Mouse (Mus musculus) kidney, embryonic 14.5 days (tissue): ENCODE results near the gene Wdr46. TPM values are rescaled to one million over a fixed set of nuclear protein-coding genes. Genes with fewer than 3 reads are reported as not detected.
"Not testable (repeated sequence)": the region's sequence is repeated elsewhere in the genome, so short reads cannot be mapped to it uniquely, and the experiment has no call there.

Source experiments
- ATAC-seq: fragments of 200-750 bp; cut with Nextera tagmentation; 2 replicates; pipeline ENCODE4 v1.8.0; 2017; ENCODE audit warnings: moderate number of reproducible peaks, mild to moderate bottlenecking, moderate TSS enrichment, moderate library complexity; ENCODE audit not compliant: low FRiP score, low TSS enrichment
- H3K27ac ChIP-seq: fragments of 300-500 bp; sonication (generic); 2 replicates; pipeline ENCODE4 v1.5.1; 2014; ENCODE audit warnings: low read depth, mild to moderate bottlenecking, low read length, moderate library complexity, mixed read lengths
- H3K27me3 ChIP-seq: fragments of 300-500 bp; sonication (generic); 2 replicates; pipeline ENCODE4 v1.6.1; 2014; ENCODE audit warnings: mild to moderate bottlenecking, low read length; ENCODE audit not compliant: control insufficient read depth, insufficient read depth
- H3K36me3 ChIP-seq: fragments of 300-500 bp; sonication (generic); 2 replicates; pipeline ENCODE4 v1.6.1; 2014; ENCODE audit warnings: low read length, mixed read lengths; ENCODE audit not compliant: control insufficient read depth, insufficient read depth
- H3K4me1 ChIP-seq: fragments of 300-500 bp; sonication (generic); 2 replicates; pipeline ENCODE4 v1.6.1; 2014; ENCODE audit warnings: low read length, mixed read lengths; ENCODE audit not compliant: control insufficient read depth, insufficient read depth
- H3K4me2 ChIP-seq: fragments of 300-500 bp; sonication (generic); replicated peaks from 2 replicates; pipeline ENCODE4 v1.6.1; 2014; ENCODE audit warnings: low read depth, mild to moderate bottlenecking, low read length
- H3K4me3 ChIP-seq: fragments of 300-500 bp; sonication (generic); 2 replicates; pipeline ENCODE4 v1.5.1; 2014; ENCODE audit warnings: mild to moderate bottlenecking, low read length
- H3K9ac ChIP-seq: fragments of 300-500 bp; sonication (generic); 2 replicates; pipeline ENCODE4 v1.6.1; 2014; ENCODE audit warnings: low read depth, mild to moderate bottlenecking, low read length, moderate library complexity
- H3K9me3 ChIP-seq: fragments of 300-500 bp; sonication (generic); 2 replicates; pipeline ENCODE4 v1.6.1; 2016; ENCODE audit warnings: low read length; ENCODE audit not compliant: control insufficient read depth
- WGBS: fragments of 180-500 bp; shearing (Covaris S2); extraction: QIAGEN DNeasy Blood & Tissue Kit; methylation state at CpG from one replicate; pipeline ENCODE4 v1.1.7; 2014; 5-methylcytosine and 5-hydroxymethylcytosine counted together
- polyA plus RNA-seq: library from polyadenylated mRNA; unstranded; fragments of >200 nt; fragmentation: Nextera tagmentation; extraction: Ambion mirVana; gene quantifications from 2 replicates; pipeline ENCODE4 v1.2.1, GENCODE M21; 2014

The Wdr46 gene
- polyA plus RNA-seq, 1 experiment from 2014 or later, result 37.8 TPM

DNA sequence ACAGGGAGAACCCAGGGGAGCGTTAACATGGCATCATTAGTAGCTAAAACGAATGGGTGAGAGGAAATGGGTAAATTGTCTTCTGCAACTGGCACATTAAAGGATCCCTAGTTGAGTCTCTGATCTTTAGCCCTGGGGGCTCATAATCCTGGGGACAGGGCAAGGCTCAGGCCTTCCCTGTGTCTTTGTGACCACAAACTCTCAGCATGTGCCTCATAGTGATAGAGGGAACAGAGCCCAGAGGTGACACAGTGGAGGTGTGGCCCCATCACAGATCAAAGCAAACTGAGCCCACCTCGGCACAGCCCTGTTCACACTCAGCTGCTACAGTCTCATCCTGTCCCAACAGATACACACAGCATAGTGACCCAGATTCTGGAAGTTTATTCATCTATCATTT is 55.2 kb downstream of the Wdr46 start:
- WGBS, result 32% methylated on average over 3 of the region's 3 CpGs
- Histone ChIP-seq H3K27me3 (peaks cover 12% of the 10 kb centered on the region), H3K27ac (no peak overlapping the region), H3K36me3 (no peaks in the 10 kb centered on the region), H3K4me1 (no peaks in the 10 kb centered on the region), H3K9me3 (no peaks in the 10 kb centered on the region), H3K4me3 (no peak overlapping the region), H3K9ac (no peak overlapping the region), H3K4me2 (no peak overlapping the region)
- no peak for ATAC-seq

- not testable (repeated sequence) for H3K4me2 ChIP-seq, ATAC-seq, H3K4me1 ChIP-seq, H3K4me3 ChIP-seq, H3K27ac ChIP-seq, H3K36me3 ChIP-seq, H3K9ac ChIP-seq, H3K9me3 ChIP-seq
- peaks cover 17% of the 10 kb centered on the region for H3K27me3 ChIP-seq
- WGBS, result 85% methylated on average over 2 of the region's 2 CpGs
Measured at GRCm38 (mm10) chr17:33997025-33997424, 56.6 kb downstream of the Wdr46 start.

DNA sequence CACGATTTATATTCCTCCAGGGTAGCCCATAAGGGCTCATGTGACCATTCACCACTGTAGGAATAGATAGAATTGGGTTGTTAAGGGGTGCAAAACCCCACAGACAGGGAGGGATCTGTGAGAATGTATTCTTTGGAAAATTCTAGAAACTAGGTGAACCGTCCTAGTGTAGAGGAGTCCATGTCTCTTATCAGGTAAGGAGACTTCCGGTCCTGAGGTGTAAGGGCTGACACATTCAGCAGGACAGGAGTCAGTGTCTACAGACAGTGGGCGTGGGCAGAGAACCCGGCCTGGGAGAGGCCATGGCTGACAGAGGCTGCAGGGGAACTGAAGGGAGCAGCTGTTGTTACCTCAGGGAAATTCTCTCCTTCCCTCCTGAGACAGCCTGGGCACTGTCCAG is 58.2 kb downstream of the Wdr46 start:
- H3K9me3 ChIP-seq, H3K4me3 ChIP-seq, H3K27ac ChIP-seq, H3K36me3 ChIP-seq, H3K4me2 ChIP-seq, ATAC-seq, H3K4me1 ChIP-seq, H3K9ac ChIP-seq: not testable (repeated sequence)
- H3K27me3 ChIP-seq, result peaks cover 19% of the 10 kb centered on the region
- WGBS, result 52% methylated on average over 5 of the region's 5 CpGs

Other genes with a start within 250 kb of the Wdr46 start
- 31.2 and 46.1 TPM in 2 replicates for gene March2, start 222.0 kb upstream of the Wdr46 start, polyA plus RNA-seq
- gene Rab11b, start 180.1 kb upstream of the Wdr46 start, polyA plus RNA-seq, result 217 and 269 TPM in 2 replicates
- 18.4 and 19.4 TPM in 2 replicates for gene Angptl4, start 158.8 kb upstream of the Wdr46 start, polyA plus RNA-seq
- 49.9 and 52.1 TPM in 2 replicates for gene Kank3, start 130.1 kb upstream of the Wdr46 start, polyA plus RNA-seq
- 1,210 and 1,489 TPM in 2 replicates for gene Rps28, start 116.1 kb upstream of the Wdr46 start, polyA plus RNA-seq
- gene Ndufa7, start 116.1 kb upstream of the Wdr46 start, polyA plus RNA-seq, result 504 and 675 TPM in 2 replicates
- 111 and 121 TPM in 2 replicates for gene Cd320, start 97.6 kb upstream of the Wdr46 start, polyA plus RNA-seq
- not detected in 2 replicates for gene Gm7029, start 66.8 kb upstream of the Wdr46 start, polyA plus RNA-seq
- gene Kifc1, start 50.0 kb upstream of the Wdr46 start, polyA plus RNA-seq, result 6.2 and 20.8 TPM in 2 replicates
- gene Platr17, start 35.5 kb upstream of the Wdr46 start, polyA plus RNA-seq, result not detected in 2 replicates
- gene Daxx, start 31.2 kb upstream of the Wdr46 start, polyA plus RNA-seq, result 31.9 and 50.8 TPM in 2 replicates
- 17.4 and 24.6 TPM in 2 replicates for gene Tapbp, start 24.8 kb upstream of the Wdr46 start, polyA plus RNA-seq
- gene Zbtb22, start 24.8 kb upstream of the Wdr46 start, polyA plus RNA-seq, result 11.1 TPM in 2 replicates
- 26.3 and 28.2 TPM in 2 replicates for gene Rgl2, start 11.1 kb upstream of the Wdr46 start, polyA plus RNA-seq
- gene Pfdn6, start 317 bp upstream of the Wdr46 start, polyA plus RNA-seq, result 169 and 211 TPM in 2 replicates
- gene B3galt4, start 10.8 kb downstream of the Wdr46 start, polyA plus RNA-seq, result 2.8 and 3.3 TPM in 2 replicates
- gene Vps52, start 15.2 kb downstream of the Wdr46 start, polyA plus RNA-seq, result 24.9 and 40.8 TPM in 2 replicates
- 2,014 and 2,736 TPM in 2 replicates for gene Rps18, start 15.3 kb downstream of the Wdr46 start, polyA plus RNA-seq
- 11.2 and 18.8 TPM in 2 replicates for gene H2-K1, start 59.7 kb downstream of the Wdr46 start, polyA plus RNA-seq
- gene Ring1, start 84.0 kb downstream of the Wdr46 start, polyA plus RNA-seq, result 5.5 and 12.4 TPM in 2 replicates
- 46.0 and 53.0 TPM in 2 replicates for gene H2-Ke6, start 87.4 kb downstream of the Wdr46 start, polyA plus RNA-seq
- gene Slc39a7, start 91.0 kb downstream of the Wdr46 start, polyA plus RNA-seq, result 70.3 and 86.0 TPM in 2 replicates
- gene Rxrb, start 91.2 kb downstream of the Wdr46 start, polyA plus RNA-seq, result 22.2 and 28.0 TPM in 2 replicates
- 1.9 and 2.1 TPM in 2 replicates for gene Col11a2, start 98.8 kb downstream of the Wdr46 start, polyA plus RNA-seq
- gene H2-Oa, start 151.7 kb downstream of the Wdr46 start, polyA plus RNA-seq, result 0.51 and 0.76 TPM in 2 replicates
- 16.1 and 19.3 TPM in 2 replicates for gene H2-DMa, start 178.9 kb downstream of the Wdr46 start, polyA plus RNA-seq
- 153 and 178 TPM in 2 replicates for gene Brd2, start 182.0 kb downstream of the Wdr46 start, polyA plus RNA-seq
- 18.5 and 21.9 TPM in 2 replicates for gene H2-DMb2, start 202.6 kb downstream of the Wdr46 start, polyA plus RNA-seq
- 4.1 and 4.2 TPM in 2 replicates for gene H2-DMb1, start 212.4 kb downstream of the Wdr46 start, polyA plus RNA-seq
- gene Tap1, start 246.9 kb downstream of the Wdr46 start, polyA plus RNA-seq, result 1.9 and 2.9 TPM in 2 replicates
- gene Psmb9, start 247.1 kb downstream of the Wdr46 start, polyA plus RNA-seq, result 2.1 and 3.4 TPM in 2 replicates